Mouse (Mus musculus) embryo, embryonic 9.5 days (tissue): ENCODE measurements at regions not wholly inside any gene's neighbourhood (a gene's known extent, or its start where the extent isn't known, plus 50 kb on each side); places are given as distances from the start of the nearest gene placed in this dataset.
"Not testable (repeated sequence)": the region's sequence is repeated elsewhere in the genome, so short reads cannot be mapped to it uniquely, and the experiment has no call there.

ENCODE experiments used
- DNase-seq: peaks from one replicate; pipeline ENCODE4 v3.0.0-alpha.2; 2017; ENCODE audit errors: extremely low spot score

- DNase-seq = no peak
Measured at GRCm38 (mm10) chr11:22573166-22573565, 61.3 kb downstream of the Tmem17 start.

GRCm38 (mm10) chr11:22573802-22574201 is 61.9 kb downstream of the Tmem17 start:
- DNase-seq = no peak

GRCm38 (mm10) chr11:22574506-22574905 is 62.6 kb downstream of the Tmem17 start:
- DNase-seq = no peak

GRCm38 (mm10) chr11:22584100-22584487 is 72.2 kb downstream of the Tmem17 start:
- no peak for DNase-seq

GRCm38 (mm10) chr11:22584488-22585158 is 72.7 kb downstream of the Tmem17 start:
- peak; percentile 58 for DNase-seq

GRCm38 (mm10) chr11:22587691-22588241 is 75.9 kb downstream of the Tmem17 start:
- DNase-seq = peak; percentile 64

GRCm38 (mm10) chr11:22588546-22588945 is 76.7 kb downstream of the Tmem17 start:
- DNase-seq = no peak

- no peak for DNase-seq
Measured at GRCm38 (mm10) chr11:22589901-22590300, 78.0 kb downstream of the Tmem17 start.

GRCm38 (mm10) chr11:22591050-22591449 is 79.2 kb downstream of the Tmem17 start:
- not testable (repeated sequence) for DNase-seq

- DNase-seq = no peak
Measured at GRCm38 (mm10) chr11:22592706-22593105, 80.8 kb downstream of the Tmem17 start.

- no peak for DNase-seq
Measured at GRCm38 (mm10) chr11:22596076-22596804, 84.4 kb downstream of the Tmem17 start.

GRCm38 (mm10) chr11:22596805-22597149 is 84.9 kb downstream of the Tmem17 start:
- no peak for DNase-seq

- no peak for DNase-seq
Measured at GRCm38 (mm10) chr11:22600370-22600769, 88.5 kb downstream of the Tmem17 start.

GRCm38 (mm10) chr11:22601977-22602376 is 90.1 kb downstream of the Tmem17 start:
- no peak for DNase-seq

- no peak for DNase-seq
Measured at GRCm38 (mm10) chr11:22602610-22603009, 90.7 kb downstream of the Tmem17 start.

GRCm38 (mm10) chr11:22603397-22603796 is 91.5 kb downstream of the Tmem17 start:
- DNase-seq = no peak

GRCm38 (mm10) chr11:22606380-22606779 is 94.5 kb downstream of the Tmem17 start:
- no peak for DNase-seq

- DNase-seq = no peak
Measured at GRCm38 (mm10) chr11:22607645-22608044, 95.8 kb downstream of the Tmem17 start.

GRCm38 (mm10) chr11:22608945-22609344 is 97.1 kb downstream of the Tmem17 start:
- no peak for DNase-seq

- DNase-seq = no peak
Measured at GRCm38 (mm10) chr11:22610433-22611101, 98.7 kb downstream of the Tmem17 start.

GRCm38 (mm10) chr11:22611102-22611869 is 99.4 kb downstream of the Tmem17 start:
- no peak for DNase-seq

- no peak for DNase-seq
Measured at GRCm38 (mm10) chr11:22613500-22613899, 101.6 kb downstream of the Tmem17 start.
